Mouse (Mus musculus) mature B cell (primary cell): Measurements from ENCODE around the gene Pigb.

Experiments used
- in situ Hi-C: fragments of 300-500 bp; cut with MboI; formaldehyde crosslinking; loops from 2 replicates; pipeline ENCODE4 v1.14.3; 2019

Gene Pigb

GRCm38 (mm10) chr9:72992576-72992975, 47.6 kb downstream of the Pigb start:
- in situ Hi-C loops: no loop called here

- in situ Hi-C loops: no loop called here
Measured at GRCm38 (mm10) chr9:72991420-72991819, 48.8 kb downstream of the Pigb start.

GRCm38 (mm10) chr9:72988706-72989105, 51.5 kb downstream of the Pigb start:
- in situ Hi-C loops: no loop called here

GRCm38 (mm10) chr9:72987703-72988102, 52.5 kb downstream of the Pigb start:
- in situ Hi-C loops: no loop called here

GRCm38 (mm10) chr9:72985250-72986220, 54.6 kb downstream of the Pigb start, which contains the start of the genes Ccpg1os and Ccpg1:
Gene Ccpg1os (minus strand): TSS chr9:72985382.
Gene Ccpg1 (plus strand): TSS chr9:72985429.
- in situ Hi-C loops: no loop called here

- in situ Hi-C loops: no loop called here
Measured at GRCm38 (mm10) chr9:72983066-72983465, 57.1 kb downstream of the Pigb start.

- in situ Hi-C loops: no loop called here
Measured at GRCm38 (mm10) chr9:72975242-72975641, 64.9 kb downstream of the Pigb start.

GRCm38 (mm10) chr9:72974734-72975133, 65.4 kb downstream of the Pigb start:
- in situ Hi-C loops: no loop called here

- in situ Hi-C loops: no loop called here
Measured at GRCm38 (mm10) chr9:72972984-72973383, 67.2 kb downstream of the Pigb start.

GRCm38 (mm10) chr9:72972435-72972834, 67.7 kb downstream of the Pigb start:
- in situ Hi-C loops: no loop called here

GRCm38 (mm10) chr9:72969874-72970273, 70.3 kb downstream of the Pigb start:
- in situ Hi-C loops: loop anchor here (10.0 kb wide), 1 partner anchor 125 kb away; no protein-coding TSS in a partner anchor

GRCm38 (mm10) chr9:72968349-72969061, 71.7 kb downstream of the Pigb start:
- in situ Hi-C loops: loop anchor here (10.0 kb wide), 1 partner anchor 126 kb away; no protein-coding TSS in a partner anchor

GRCm38 (mm10) chr9:72961959-72962358, 78.2 kb downstream of the Pigb start:
- in situ Hi-C loops: loop anchor here (10.0 kb wide), 1 partner anchor 133 kb away; no protein-coding TSS in a partner anchor

- in situ Hi-C loops: loop anchor here (10.0 kb wide), 1 partner anchor 133 kb away; no protein-coding TSS in a partner anchor
Measured at GRCm38 (mm10) chr9:72961346-72961745, 78.8 kb downstream of the Pigb start.

GRCm38 (mm10) chr9:72958521-72959450, 81.4 kb downstream of the Pigb start, which contains the start of the genes Dyx1c1 and Gm44503:
Gene Dyx1c1 (plus strand): TSS chr9:72958785.
Gene Gm44503 (plus strand): TSS chr9:72958852.
- in situ Hi-C loops: no loop called here
